ENCODE assay signal across 8 mouse cellular contexts in genomic region chr11:85841211-85841681, GRCm38 (mm10). TPM values are rescaled to one million over a fixed set of nuclear protein-coding genes. Genes with fewer than 3 reads are reported as not detected.
DNase-seq lines count a peak whose midpoint lies in the region; ATAC-seq and TF ChIP-seq lines count a peak whose summit lies in the region.

No protein-coding gene starts in this region.

- H3K9ac ChIP-seq in lung, embryonic 15.5 days, result peak overlapping the region; percentile 74
- H3K9ac ChIP-seq in forebrain, embryonic 12.5 days, result no peak overlapping the region

- H3K4me1 ChIP-seq in lung, embryonic 15.5 days, result peaks cover 51% of the 10 kb centered on the region
- H3K4me1 ChIP-seq in forebrain, embryonic 12.5 days, result peaks cover 48% of the 10 kb centered on the region
- peaks cover 8% of the 10 kb centered on the region; the same call in 1 of the 2 replicates for H3K4me1 ChIP-seq in cerebellum, adult 2 months (ENCODE audit: control insufficient read depth, insufficient read depth, low read length)

- ATAC-seq in lung, embryonic 15.5 days (ENCODE audit: borderline replicate concordance, extremely low read depth, low FRiP score, low TSS enrichment), result no peak
- no peak for ATAC-seq in forebrain, embryonic 12.5 days (ENCODE audit: low FRiP score)

- H3K4me3 ChIP-seq in lung, embryonic 15.5 days, result peak overlapping the region; percentile 64
- 0 out of 2 replicates have a peak overlapping the region, but pooled peaks have one; percentile 22 for H3K4me3 ChIP-seq in forebrain, embryonic 12.5 days (replicated peaks)
- no peak overlapping the region for H3K4me3 ChIP-seq in cerebellum, adult 2 months (replicated peaks; ENCODE audit: insufficient read depth, low read depth, low read length)

- WGBS in lung, embryonic 15.5 days, result 4% methylated on average over 8 of the region's 8 CpGs
- WGBS in forebrain, embryonic 12.5 days, result 8% methylated on average over 8 of the region's 8 CpGs
- 15% methylated on average over 8 of the region's 8 CpGs for WGBS in cerebellum, adult 2 months

- peak overlapping the region; percentile 87 for H3K4me2 ChIP-seq in lung, embryonic 15.5 days
- H3K4me2 ChIP-seq in forebrain, embryonic 12.5 days, result 0 out of 2 replicates have a peak overlapping the region, but pooled peaks have one; percentile 57

- no peak for TF ChIP-seq POLR2A in cerebellum, adult 2 months (IDR thresholded peaks at IDR 0.05; ENCODE audit: borderline replicate concordance, insufficient read depth, low read length)

- no peaks in the 10 kb centered on the region for H3K9me3 ChIP-seq in lung, embryonic 15.5 days
- H3K9me3 ChIP-seq in forebrain, embryonic 12.5 days, result no peaks in the 10 kb centered on the region

- H3K36me3 ChIP-seq in lung, embryonic 15.5 days, result no peaks in the 10 kb centered on the region
- H3K36me3 ChIP-seq in forebrain, embryonic 12.5 days (replicated peaks), result no peaks in the 10 kb centered on the region

- peaks cover 50% of the 10 kb centered on the region for H3K27me3 ChIP-seq in lung, embryonic 15.5 days
- peaks cover 99% of the 10 kb centered on the region for H3K27me3 ChIP-seq in forebrain, embryonic 12.5 days
- peaks cover 40% of the 10 kb centered on the region; the same call in 1 of the 2 replicates for H3K27me3 ChIP-seq in cerebellum, adult 2 months (ENCODE audit: control insufficient read depth, insufficient read depth, low read length)

- no peak for TF ChIP-seq CTCF in cerebellum, adult 2 months (IDR thresholded peaks at IDR 0.05; ENCODE audit: borderline replicate concordance, insufficient read depth, low read depth, low read length)

- peak overlapping the region; percentile 97 for H3K27ac ChIP-seq in lung, embryonic 15.5 days
- no peak overlapping the region for H3K27ac ChIP-seq in forebrain, embryonic 12.5 days
- H3K27ac ChIP-seq in cerebellum, adult 2 months (ENCODE audit: insufficient read depth, low read length), result no peak overlapping the region

- DNase-seq in lung, postnatal 14 days, result no peak
- DNase-seq in kidney, postnatal 14 days, result peak; percentile 24
- DNase-seq in retina, postnatal 1 day, result peak; percentile 74
- no peak for DNase-seq in ovary, adult 18-20 months (ENCODE audit: low spot score)
- no peak for DNase-seq in layer of hippocampus, adult 11-12 months (ENCODE audit: low spot score)
- no peak for DNase-seq in cerebellum, adult 2 months

RNA-seq across cellular contexts. Expression of gene Gm11444, which starts 8.9 kb away (rescaled TPM):
- polyA plus RNA-seq in lung, embryonic 15.5 days (2015; fragmentation: Nextera tagmentation; extraction: Ambion mirVana), result 0.62 TPM in 1 of 2 replicates, not detected in the other
- polyA plus RNA-seq in forebrain, embryonic 12.5 days (2016; fragmentation: Nextera tagmentation; extraction: Ambion mirVana), result not detected in 2 replicates
- polyA plus RNA-seq in cerebellum, adult 2 months (2012; rRNA removed), result not detected in 2 replicates

RNA-seq across cellular contexts. Expression of gene Tbx2, which starts 8.9 kb away (rescaled TPM):
- 40.9 and 44.9 TPM in 2 replicates for polyA plus RNA-seq in lung, embryonic 15.5 days (2015; fragmentation: Nextera tagmentation; extraction: Ambion mirVana)
- 0.81 and 1.0 TPM in 2 replicates for polyA plus RNA-seq in forebrain, embryonic 12.5 days (2016; fragmentation: Nextera tagmentation; extraction: Ambion mirVana)
- polyA plus RNA-seq in cerebellum, adult 2 months (2012; rRNA removed), result 3.2 and 3.5 TPM in 2 replicates

RNA-seq across cellular contexts. Expression of gene Tbx4, which starts 45.0 kb away (rescaled TPM):
- polyA plus RNA-seq in lung, embryonic 15.5 days (2015; fragmentation: Nextera tagmentation; extraction: Ambion mirVana), result 78.8 and 81.3 TPM in 2 replicates
- polyA plus RNA-seq in forebrain, embryonic 12.5 days (2016; fragmentation: Nextera tagmentation; extraction: Ambion mirVana), result 0.23 and 0.42 TPM in 2 replicates
- polyA plus RNA-seq in cerebellum, adult 2 months (2012; rRNA removed), result 0.19 and 0.25 TPM in 2 replicates

Comparison
In these comparisons a context has a peak if more than half of its experiments do, and no peak if none do; other contexts are left out.
1. DNase-seq: peak in kidney, postnatal 14 days (single experiment) and retina, postnatal 1 day (single experiment); none in lung, postnatal 14 days (single experiment), ovary, adult 18-20 months (single experiment), layer of hippocampus, adult 11-12 months (single experiment) and cerebellum, adult 2 months (0 of 2).
2. RNA of gene Tbx4, which starts 45.0 kb away (polyA plus RNA-seq): 78.8 to 81.3 TPM in lung, embryonic 15.5 days; 0.23 to 0.42 TPM in forebrain, embryonic 12.5 days and 0.19 to 0.25 TPM in cerebellum, adult 2 months; every median in the first group is over 10 times any median in the second.